In the genomic region with DNA sequence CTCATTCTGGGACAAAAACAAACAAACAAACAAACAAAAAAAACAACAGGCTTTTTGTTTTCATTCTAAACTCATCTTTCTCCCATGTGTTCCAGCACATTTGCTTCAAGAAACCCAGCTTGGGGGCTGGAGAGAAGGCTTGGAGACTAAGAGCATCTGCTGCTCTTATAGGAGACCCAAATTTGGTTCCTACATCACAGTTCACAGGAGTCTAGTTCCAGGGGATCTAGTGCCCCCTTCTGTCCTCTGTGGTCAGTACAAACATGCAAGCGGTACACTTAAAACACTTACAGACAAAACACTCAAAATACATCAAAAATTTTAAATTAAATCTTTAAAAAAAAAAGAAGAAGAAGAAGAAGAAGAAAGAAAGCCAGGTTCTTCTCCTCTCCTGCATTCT, we compare ENCODE assay signal across 13 mouse cellular contexts. TPM values are rescaled to one million over a fixed set of nuclear protein-coding genes. Genes with fewer than 3 reads are reported as not detected.
DNase-seq lines count a peak whose midpoint lies in the region; ATAC-seq and TF ChIP-seq lines count a peak whose summit lies in the region.
"Had no signal": no experiment of that assay in that cellular context is flagged by ENCODE, and none has a peak within 500 bp of the region (broad histone marks: within the 10 kb centered on the region; RNA-seq: fewer than 3 reads in every experiment).

No protein-coding gene starts in this region.

- no peak overlapping the region for H3K4me2 ChIP-seq in forebrain, embryonic 13.5 days
- H3K4me2 ChIP-seq: hindbrain, embryonic 15.5 days; lung, embryonic 15.5 days had no signal

- peaks cover 9% of the 10 kb centered on the region for H3K36me3 ChIP-seq in kidney, adult 2 months (ENCODE audit: control insufficient read depth, insufficient read depth, low read length)
- peaks cover 97% of the 10 kb centered on the region for H3K36me3 ChIP-seq in forebrain, embryonic 13.5 days (ENCODE audit: poor library complexity, severe bottlenecking)

- TF ChIP-seq CTCF in kidney, adult 2 months (conservative IDR thresholded peaks at IDR 0.05; ENCODE audit: insufficient read depth, insufficient read length, low read depth, low read length): peak; percentile 29; the same call in 1 of the 2 replicates

- no peak for TF ChIP-seq POLR2A in kidney, adult 2 months (IDR thresholded peaks at IDR 0.05; ENCODE audit: low read depth, low read length)

- no peak for ATAC-seq in forebrain, embryonic 13.5 days

- WGBS in kidney, adult 2 months: 90% methylated on average over 1 of the region's 1 CpGs
- 89% methylated on average over 1 of the region's 1 CpGs for WGBS in forebrain, embryonic 13.5 days

- no peaks in the 10 kb centered on the region for H3K9me3 ChIP-seq in forebrain, embryonic 13.5 days (replicated peaks)
- H3K9me3 ChIP-seq: forebrain, embryonic 10.5 days; hindbrain, embryonic 15.5 days; lung, embryonic 15.5 days had no signal

- H3K9ac ChIP-seq in forebrain, embryonic 13.5 days: no peak overlapping the region
- H3K9ac ChIP-seq: hindbrain, embryonic 15.5 days; lung, embryonic 15.5 days had no signal

- H3K4me3 ChIP-seq in kidney, adult 2 months (ENCODE audit: insufficient read depth, low read depth, low read length): no peak overlapping the region
- no peak overlapping the region for H3K4me3 ChIP-seq in forebrain, embryonic 13.5 days
- H3K4me3 ChIP-seq: forebrain, embryonic 10.5 days; hindbrain, embryonic 15.5 days; lung, embryonic 15.5 days had no signal

- DNase-seq in adrenal gland, adult 2 months: peak; percentile 35
- no peak for DNase-seq in adrenal gland, postnatal 10 days
- DNase-seq in kidney, adult 2 months: no peak
- DNase-seq in kidney, postnatal 10 days: no peak
- DNase-seq in 3T3-L1 (ENCODE audit: low read depth, low spot score) (peak; percentile 26), ZHBTc4 (ENCODE audit: low read depth, low spot score) (peak; percentile 18)
- no peak for DNase-seq in thymus, postnatal 4 days
- DNase-seq: thymus, postnatal 25 days had no signal

- no peaks in the 10 kb centered on the region for H3K4me1 ChIP-seq in kidney, adult 2 months (ENCODE audit: control insufficient read depth, insufficient read depth, low read length)
- no peaks in the 10 kb centered on the region for H3K4me1 ChIP-seq in forebrain, embryonic 13.5 days
- H3K4me1 ChIP-seq: forebrain, embryonic 10.5 days; hindbrain, embryonic 15.5 days; lung, embryonic 15.5 days had no signal

- H3K27me3 ChIP-seq in kidney, adult 2 months (replicated peaks; ENCODE audit: control insufficient read depth, insufficient read depth, low read length): no peaks in the 10 kb centered on the region
- no peaks in the 10 kb centered on the region for H3K27me3 ChIP-seq in forebrain, embryonic 13.5 days
- H3K27me3 ChIP-seq: hindbrain, embryonic 15.5 days; lung, embryonic 15.5 days had no signal

- no peak overlapping the region for H3K27ac ChIP-seq in kidney, adult 2 months (ENCODE audit: insufficient read depth, low read depth, low read length)
- H3K27ac ChIP-seq in forebrain, embryonic 13.5 days: no peak overlapping the region
- H3K27ac ChIP-seq: forebrain, embryonic 10.5 days; hindbrain, embryonic 15.5 days; lung, embryonic 15.5 days had no signal

RNA-seq across cellular contexts. Expression of gene Il18bp, which starts 16.4 kb away (rescaled TPM):
- total RNA-seq in adrenal gland, adult 2 months (2021): 10 to 100 TPM in 1 of 2 experiments, 1 to 10 TPM in 1; 6.1 to 22.2 TPM
- polyA plus RNA-seq in adrenal gland, adult 2 months (2012; rRNA removed): 15.5 and 18.2 TPM in 2 replicates
- 1 to 10 TPM; 5.4 to 6.3 TPM for total RNA-seq in adrenal gland, postnatal 10 days (2021)
- polyA plus RNA-seq in kidney, adult 2 months (2012; rRNA removed): 18.9 and 22.9 TPM in 2 replicates
- 4.5 and 4.6 TPM in 2 replicates for polyA plus RNA-seq in forebrain, embryonic 13.5 days (2015; fragmentation: Nextera tagmentation; extraction: Ambion mirVana)

RNA-seq across cellular contexts. Expression of gene Rnf121, which starts 30.4 kb away (rescaled TPM):
- total RNA-seq in adrenal gland, adult 2 months (2021): 10 to 100 TPM; 28.5 to 36.9 TPM
- polyA plus RNA-seq in adrenal gland, adult 2 months (2012; rRNA removed): 12.3 and 12.8 TPM in 2 replicates
- 10 to 100 TPM; 25.6 to 28.3 TPM for total RNA-seq in adrenal gland, postnatal 10 days (2021)
- 42.7 and 43.8 TPM in 2 replicates for polyA plus RNA-seq in kidney, adult 2 months (2012; rRNA removed)
- polyA plus RNA-seq in forebrain, embryonic 13.5 days (2015; fragmentation: Nextera tagmentation; extraction: Ambion mirVana): 30.7 TPM in 2 replicates

RNA-seq across cellular contexts. Expression of gene Xndc1, which starts 30.4 kb away (rescaled TPM):
- total RNA-seq in adrenal gland, adult 2 months (2021): 10 to 100 TPM; 11.8 to 12.0 TPM
- 22.3 and 29.9 TPM in 2 replicates for polyA plus RNA-seq in adrenal gland, adult 2 months (2012; rRNA removed)
- total RNA-seq in adrenal gland, postnatal 10 days (2021): 10 to 100 TPM; 12.6 to 19.0 TPM
- 12.3 and 13.2 TPM in 2 replicates for polyA plus RNA-seq in kidney, adult 2 months (2012; rRNA removed)
- polyA plus RNA-seq in forebrain, embryonic 13.5 days (2015; fragmentation: Nextera tagmentation; extraction: Ambion mirVana): 46.3 and 47.3 TPM in 2 replicates

RNA-seq across cellular contexts. Expression of gene Xntrpc, which starts 30.6 kb away (rescaled TPM):
- total RNA-seq in adrenal gland, adult 2 months (2021): under 1 TPM; 0.63 to 0.79 TPM
- polyA plus RNA-seq in adrenal gland, adult 2 months (2012; rRNA removed): 2.4 and 2.5 TPM in 2 replicates
- 1 to 10 TPM in 1 of 2 experiments, under 1 TPM in 1; 0.93 to 1.3 TPM for total RNA-seq in adrenal gland, postnatal 10 days (2021)
- polyA plus RNA-seq in kidney, adult 2 months (2012; rRNA removed): 1.8 and 2.5 TPM in 2 replicates
- polyA plus RNA-seq in forebrain, embryonic 13.5 days (2015; fragmentation: Nextera tagmentation; extraction: Ambion mirVana): 1.8 and 2.1 TPM in 2 replicates

RNA-seq across cellular contexts. Expression of gene Trpc2, which starts 48.0 kb away (rescaled TPM):
- under 1 TPM in 1 of 2 experiments, not detected in 1; 0.35 TPM for total RNA-seq in adrenal gland, adult 2 months (2021)
- polyA plus RNA-seq in adrenal gland, adult 2 months (2012; rRNA removed): not detected in 2 replicates
- total RNA-seq in adrenal gland, postnatal 10 days (2021): under 1 TPM in 1 of 2 experiments, not detected in 1; 0.88 TPM
- polyA plus RNA-seq in kidney, adult 2 months (2012; rRNA removed): not detected in 2 replicates
- polyA plus RNA-seq in forebrain, embryonic 13.5 days (2015; fragmentation: Nextera tagmentation; extraction: Ambion mirVana): not detected in 2 replicates
- polyA plus RNA-seq: C2C12; forebrain, embryonic 10.5 days; hindbrain, embryonic 15.5 days; lung, embryonic 15.5 days had no signal

Comparison
In these comparisons a context has a peak if more than half of its experiments do, and no peak if none do; other contexts are left out.
1. DNase-seq: peak in adrenal gland, adult 2 months (single experiment), 3T3-L1 (single experiment) and ZHBTc4 (single experiment); none in adrenal gland, postnatal 10 days (single experiment), kidney, adult 2 months (single experiment), kidney, postnatal 10 days (single experiment) and thymus, postnatal 4 days (single experiment).